Mouse (Mus musculus): Measurements from ENCODE around the gene Vps37c.

DNA sequence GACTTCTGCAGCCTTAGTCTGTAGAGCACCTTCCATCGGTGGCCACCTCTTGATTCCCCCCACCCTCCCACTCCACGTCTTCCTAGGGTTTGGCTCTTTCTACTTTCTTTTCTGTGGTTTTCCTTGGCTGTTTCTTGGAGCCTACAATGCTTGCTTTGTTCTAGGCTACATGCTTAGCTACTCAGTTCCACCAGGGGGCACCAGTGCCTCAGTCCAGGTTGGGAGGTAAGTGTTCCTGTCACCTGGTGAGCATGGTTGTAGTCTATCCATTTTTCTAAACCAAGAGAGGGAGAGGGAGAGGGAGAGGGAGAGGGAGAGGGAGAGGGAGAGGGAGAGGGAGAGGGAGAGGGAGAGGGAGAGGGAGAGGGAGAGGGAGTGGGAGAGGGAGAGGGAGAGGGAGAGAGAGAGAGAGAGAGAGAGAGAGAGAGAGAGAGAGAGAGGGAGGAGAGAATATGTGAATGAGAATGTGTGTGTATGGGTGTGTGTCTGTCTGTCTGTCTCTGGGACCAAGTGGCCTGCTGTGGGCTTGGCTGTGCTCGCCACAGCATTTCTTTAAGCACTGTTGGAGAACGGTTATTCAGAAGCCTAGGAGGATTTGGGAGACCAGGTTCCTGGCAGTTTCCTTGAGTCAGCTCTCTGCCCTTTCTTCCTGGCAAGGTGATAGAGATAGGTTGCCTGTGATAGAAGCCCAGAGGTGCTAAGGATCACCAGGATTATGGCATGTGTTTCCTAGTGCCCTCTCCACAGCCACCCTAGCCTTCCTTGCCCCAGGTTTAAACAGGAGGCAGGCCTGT, 26.3 kb downstream of the Vps37c start:
- TF ChIP-seq GATA1 (IDR thresholded peaks at IDR 0.05; ENCODE audit: low read length) = no peak
- TF ChIP-seq TAL1 (IDR thresholded peaks at IDR 0.05; ENCODE audit: low read length) = no peak

Measured in erythroblast, embryonic 14.5 days (primary cell).